Mouse (Mus musculus) embryonic facial prominence, embryonic 12.5 days (tissue): ENCODE data around the gene Zswim3. TPM values are rescaled to one million over a fixed set of nuclear protein-coding genes. Genes with fewer than 3 reads are reported as not detected.
"Not testable (repeated sequence)": the region's sequence is repeated elsewhere in the genome, so short reads cannot be mapped to it uniquely, and the experiment has no call there.

Source experiments
- ATAC-seq: fragments of 200-750 bp; cut with Nextera tagmentation; 2 replicates; pipeline ENCODE4 v1.8.0; 2017; ENCODE audit not compliant: insufficient number of reproducible peaks, insufficient read depth, low FRiP score, low TSS enrichment
- H3K27ac ChIP-seq: fragments of 300-500 bp; sonication (generic); 2 replicates; pipeline ENCODE4 v1.5.1; 2016; ENCODE audit warnings: mild to moderate bottlenecking
- H3K27me3 ChIP-seq: fragments of 300-500 bp; sonication (generic); 2 replicates; pipeline ENCODE4 v1.6.1; 2016; ENCODE audit warnings: mild to moderate bottlenecking, moderate library complexity
- H3K36me3 ChIP-seq: fragments of 300-500 bp; sonication (generic); 2 replicates; pipeline ENCODE4 v1.6.1; 2016; ENCODE audit warnings: mild to moderate bottlenecking
- H3K4me1 ChIP-seq: fragments of 300-500 bp; sonication (generic); 2 replicates; pipeline ENCODE4 v1.6.1; 2016
- H3K4me2 ChIP-seq: fragments of 300-500 bp; sonication (generic); replicated peaks from 2 replicates; pipeline ENCODE4 v1.6.1; 2016; ENCODE audit warnings: mild to moderate bottlenecking, moderate library complexity
- H3K4me3 ChIP-seq: fragments of 300-500 bp; sonication (generic); 2 replicates; pipeline ENCODE4 v1.5.1; 2016; ENCODE audit warnings: mild to moderate bottlenecking
- H3K9ac ChIP-seq: fragments of 300-500 bp; sonication (generic); 2 replicates; pipeline ENCODE4 v1.6.1; 2016; ENCODE audit warnings: mild to moderate bottlenecking, moderate library complexity
- H3K9me3 ChIP-seq: fragments of 300-500 bp; sonication (generic); 2 replicates; pipeline ENCODE4 v1.6.1; 2016; ENCODE audit warnings: mild to moderate bottlenecking, moderate library complexity
- WGBS: fragments of 180-500 bp; shearing (Covaris S2); methylation state at CpG from one replicate; pipeline ENCODE4 v1.1.7; 2016; 5-methylcytosine and 5-hydroxymethylcytosine counted together
- polyA plus RNA-seq: library from polyadenylated mRNA; unstranded; fragments of >200 nt; fragmentation: Nextera tagmentation; extraction: Ambion mirVana; gene quantifications from 2 replicates; pipeline ENCODE4 v1.2.1, GENCODE M21; 2016

Zswim3 gene
- polyA plus RNA-seq, 1 experiment from 2014 or later: 9.5 TPM

DNA sequence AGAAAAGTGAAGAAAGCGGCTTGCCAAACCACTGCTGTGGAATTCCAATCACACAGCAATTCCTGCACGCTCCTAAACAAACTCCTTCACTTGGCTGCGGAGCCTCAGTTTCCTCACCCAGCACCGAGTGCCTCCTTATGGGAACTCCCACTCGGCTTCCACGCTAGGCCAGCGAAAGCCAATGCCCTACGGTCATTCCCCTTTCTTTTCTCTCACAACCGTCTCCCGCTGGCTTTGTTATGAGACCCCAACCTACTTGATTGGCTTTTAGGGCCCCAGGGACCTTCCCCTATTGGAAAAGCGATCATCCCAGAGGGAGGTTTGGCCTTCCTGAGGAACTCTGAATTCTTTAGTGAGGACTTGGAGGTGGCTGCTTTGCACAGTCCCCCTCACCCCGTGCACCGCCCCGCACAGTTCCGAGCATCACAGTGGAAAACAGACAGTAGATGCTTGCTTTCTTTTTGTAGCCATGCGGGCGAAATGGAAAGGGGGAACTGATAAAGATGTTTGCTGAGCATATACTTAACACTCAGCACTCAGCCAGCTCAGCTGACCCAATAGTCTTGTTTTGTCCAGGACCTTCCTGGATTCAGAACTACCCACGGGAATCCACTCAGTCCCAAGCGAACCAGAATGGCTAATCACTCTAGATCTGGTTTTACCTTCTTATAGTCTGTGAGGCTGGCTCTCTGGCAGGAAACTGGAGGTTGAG, 53.1 kb downstream of the Zswim3 start:
- Histone ChIP-seq H3K36me3 (no peaks in the 10 kb centered on the region), H3K27me3 (peaks cover 44% of the 10 kb centered on the region), H3K4me2 (peak overlapping the region; percentile 90), H3K9me3 (no peaks in the 10 kb centered on the region), H3K4me3 (peak overlapping the region; percentile 42), H3K4me1 (peaks cover 34% of the 10 kb centered on the region), H3K9ac (peak overlapping the region; percentile 44), H3K27ac (peak overlapping the region; percentile 74)
- WGBS: 4% methylated on average over 19 of the region's 19 CpGs
- no peak for ATAC-seq

DNA sequence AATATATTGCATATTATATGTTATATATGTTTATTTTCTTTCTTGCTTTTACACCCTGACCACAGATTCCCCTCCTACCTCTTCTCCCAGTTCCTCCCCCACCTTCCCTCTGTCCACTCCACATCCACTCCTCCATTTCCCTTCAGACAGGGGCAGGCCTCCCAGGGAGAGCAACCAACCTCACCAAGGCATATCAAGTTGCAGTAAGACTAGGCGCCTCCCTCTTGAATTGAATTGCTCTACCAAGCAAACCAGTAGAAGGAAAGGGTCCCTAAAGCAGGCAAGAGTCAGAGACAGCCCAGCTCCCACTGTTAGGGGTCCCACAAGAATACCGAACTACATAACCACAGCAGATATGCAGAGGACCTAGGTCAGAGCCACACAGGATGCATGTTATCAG, 54.3 kb downstream of the Zswim3 start:
- no peak for ATAC-seq
- Histone ChIP-seq H3K4me1 (peaks cover 34% of the 10 kb centered on the region), H3K27me3 (peaks cover 40% of the 10 kb centered on the region), H3K4me2 (no peak overlapping the region), H3K36me3 (no peaks in the 10 kb centered on the region), H3K27ac (no peak overlapping the region), H3K9me3 (no peaks in the 10 kb centered on the region), H3K4me3 (no peak overlapping the region), H3K9ac (no peak overlapping the region)
- 38% methylated on average over 2 of the region's 2 CpGs for WGBS

DNA sequence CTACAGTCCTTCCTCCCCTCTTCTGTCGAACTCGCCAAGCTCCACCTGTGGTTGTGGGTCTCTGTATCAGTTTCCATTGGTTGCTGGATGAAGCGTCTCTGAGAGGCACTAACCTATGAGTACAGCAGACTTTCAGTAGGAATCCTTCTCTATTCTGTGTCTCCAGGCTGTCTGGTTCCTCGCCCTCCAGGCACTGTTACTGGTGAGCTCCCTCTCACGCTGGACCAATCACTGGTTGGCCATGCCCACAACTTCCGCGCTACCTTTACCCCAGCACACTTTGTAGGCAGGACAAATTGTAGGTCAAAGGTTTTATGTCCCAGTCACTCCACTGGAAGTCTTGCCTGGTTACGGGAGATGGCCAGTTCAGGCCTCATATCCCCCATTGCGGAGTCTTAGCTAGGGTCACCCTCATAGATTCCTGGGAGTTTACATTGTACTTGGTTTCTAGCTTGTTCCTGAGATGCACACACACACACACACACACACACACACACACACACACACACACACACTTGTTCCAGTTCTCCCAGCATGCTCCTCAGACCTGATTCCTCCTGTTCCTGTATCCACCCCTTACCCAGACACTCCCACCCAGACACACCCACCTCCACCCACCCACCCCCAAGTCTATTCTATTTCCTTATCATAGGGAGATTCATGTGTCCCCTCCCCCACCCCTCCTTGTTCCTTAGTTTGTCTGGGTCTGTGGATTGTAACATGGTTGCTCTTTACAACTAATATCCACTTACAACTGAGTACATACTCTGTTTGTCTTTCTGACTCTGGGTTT, 54.9 kb downstream of the Zswim3 start:
- H3K4me3 ChIP-seq: no peak overlapping the region
- no peak overlapping the region for H3K9ac ChIP-seq
- ATAC-seq: no peak
- no peak overlapping the region for H3K27ac ChIP-seq
- no peaks in the 10 kb centered on the region for H3K36me3 ChIP-seq
- WGBS: 53% methylated on average over 9 of the region's 9 CpGs
- no peaks in the 10 kb centered on the region for H3K9me3 ChIP-seq
- H3K4me1 ChIP-seq: peaks cover 34% of the 10 kb centered on the region
- H3K27me3 ChIP-seq: peaks cover 36% of the 10 kb centered on the region
- H3K4me2 ChIP-seq: no peak overlapping the region

- no peak overlapping the region for H3K4me3 ChIP-seq
- WGBS: 71% methylated on average over 4 of the region's 4 CpGs
- no peaks in the 10 kb centered on the region for H3K36me3 ChIP-seq
- no peaks in the 10 kb centered on the region for H3K9me3 ChIP-seq
- ATAC-seq: no peak
- H3K27ac ChIP-seq: no peak overlapping the region
- H3K4me1 ChIP-seq: peaks cover 34% of the 10 kb centered on the region
- H3K27me3 ChIP-seq: peaks cover 27% of the 10 kb centered on the region
- H3K9ac ChIP-seq: no peak overlapping the region
- no peak overlapping the region for H3K4me2 ChIP-seq
Measured at GRCm38 (mm10) chr2:164861094-164861493, 56.2 kb downstream of the Zswim3 start.

- Histone ChIP-seq H3K27ac (peak overlapping the region; percentile 57), H3K4me3 (no peak overlapping the region)
- 37% methylated on average over 9 of the region's 9 CpGs for WGBS
Measured at GRCm38 (mm10) chr2:164862179-164862861, 57.4 kb downstream of the Zswim3 start.

DNA sequence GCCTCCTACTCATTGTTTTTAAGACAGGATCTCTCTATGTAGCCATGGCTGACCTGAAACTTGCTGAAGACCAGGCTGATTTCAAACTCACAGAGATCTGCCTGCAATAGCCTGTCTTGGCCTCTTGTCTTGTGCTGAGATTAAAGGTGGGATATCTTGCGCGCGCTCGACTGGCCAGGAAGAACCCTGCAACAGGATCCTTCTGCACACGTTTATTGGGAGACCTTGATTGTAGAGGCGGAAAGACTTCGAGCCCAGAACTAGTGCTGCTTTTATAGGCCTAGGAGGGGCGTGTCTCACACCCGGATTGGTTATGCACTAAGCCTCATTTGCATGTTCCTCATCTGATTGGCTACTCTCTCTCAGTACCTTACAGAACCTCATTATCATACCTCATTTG, 58.5 kb downstream of the Zswim3 start:
- not testable (repeated sequence) for ATAC-seq, H3K4me3 ChIP-seq

More at GRCm38 (mm10) chr2:164862179-164862861, 57.4 kb downstream of the Zswim3 start:
- Histone ChIP-seq H3K9ac (no peak overlapping the region), H3K4me2 (no peak overlapping the region), H3K27me3 (peaks cover 15% of the 10 kb centered on the region; the same call in 1 of the 2 replicates), H3K36me3 (no peaks in the 10 kb centered on the region), H3K9me3 (no peaks in the 10 kb centered on the region), H3K4me1 (peaks cover 25% of the 10 kb centered on the region)
- ATAC-seq: 0 out of 2 replicates have a peak, but pooled peaks have one; percentile 38

GRCm38 (mm10) chr2:164864593-164864992, 59.7 kb downstream of the Zswim3 start:
- Histone ChIP-seq H3K9me3 (no peaks in the 10 kb centered on the region), H3K27me3 (peaks cover 3% of the 10 kb centered on the region; the same call in 1 of the 2 replicates), H3K9ac (no peak overlapping the region), H3K4me2 (no peak overlapping the region), H3K4me3 (no peak overlapping the region), H3K4me1 (peaks cover 12% of the 10 kb centered on the region), H3K27ac (no peak overlapping the region), H3K36me3 (no peaks in the 10 kb centered on the region)
- ATAC-seq: no peak
- 72% methylated on average over 4 of the region's 4 CpGs for WGBS

More for the DNA sequence above, 58.5 kb downstream of the Zswim3 start:
- not testable (repeated sequence) for H3K9me3 ChIP-seq, H3K27ac ChIP-seq, H3K4me2 ChIP-seq, H3K9ac ChIP-seq, H3K27me3 ChIP-seq, H3K36me3 ChIP-seq
- WGBS: 93% methylated on average over 9 of the region's 9 CpGs
- peaks cover 18% of the 10 kb centered on the region for H3K4me1 ChIP-seq

DNA sequence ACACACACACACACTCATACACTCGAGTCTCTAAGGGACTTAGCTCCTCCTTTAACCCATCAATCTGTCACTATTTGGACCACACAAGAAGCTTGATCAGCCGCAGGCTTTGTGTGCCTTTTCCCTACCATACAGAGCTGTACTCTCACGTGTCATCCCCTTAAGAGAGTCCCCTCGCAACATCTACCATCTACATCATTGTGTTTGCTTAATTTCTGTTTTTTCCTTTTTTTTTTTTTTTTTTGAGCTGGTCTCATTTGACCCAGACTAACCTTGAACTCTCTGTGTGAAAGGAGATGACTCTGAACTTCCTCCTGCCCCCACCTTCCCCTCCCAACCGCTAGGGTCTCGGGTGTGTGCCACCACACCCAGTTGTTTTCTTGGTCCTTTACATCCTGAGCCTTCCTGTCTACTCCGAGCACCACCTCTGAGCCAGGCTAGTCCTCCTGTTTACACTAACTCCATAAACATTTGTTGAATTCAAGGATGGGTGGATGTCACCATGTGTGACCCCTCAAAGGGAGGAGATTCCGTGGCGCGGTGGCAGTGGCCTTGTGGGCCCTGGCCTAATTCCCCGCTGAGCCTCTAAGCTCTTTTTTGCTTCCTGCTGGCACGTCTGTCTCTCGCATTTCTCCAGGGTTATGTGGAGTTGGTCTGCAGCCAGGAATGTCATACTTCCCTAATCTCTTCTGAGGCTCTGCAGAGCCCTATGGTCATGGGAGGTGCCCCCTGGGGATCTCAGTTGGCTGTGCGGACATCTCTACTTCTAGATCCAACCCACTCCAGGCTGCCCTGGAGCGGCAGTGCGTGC, 62.0 kb downstream of the Zswim3 start:
- no peak for ATAC-seq
- no peaks in the 10 kb centered on the region for H3K9me3 ChIP-seq
- no peaks in the 10 kb centered on the region for H3K27me3 ChIP-seq
- no peak overlapping the region for H3K9ac ChIP-seq
- H3K4me3 ChIP-seq: no peak overlapping the region
- WGBS: 58% methylated on average over 16 of the region's 16 CpGs
- H3K27ac ChIP-seq: no peak overlapping the region
- no peak overlapping the region for H3K4me2 ChIP-seq
- H3K4me1 ChIP-seq: peaks cover 5% of the 10 kb centered on the region; the same call in 1 of the 2 replicates
- H3K36me3 ChIP-seq: no peaks in the 10 kb centered on the region

DNA sequence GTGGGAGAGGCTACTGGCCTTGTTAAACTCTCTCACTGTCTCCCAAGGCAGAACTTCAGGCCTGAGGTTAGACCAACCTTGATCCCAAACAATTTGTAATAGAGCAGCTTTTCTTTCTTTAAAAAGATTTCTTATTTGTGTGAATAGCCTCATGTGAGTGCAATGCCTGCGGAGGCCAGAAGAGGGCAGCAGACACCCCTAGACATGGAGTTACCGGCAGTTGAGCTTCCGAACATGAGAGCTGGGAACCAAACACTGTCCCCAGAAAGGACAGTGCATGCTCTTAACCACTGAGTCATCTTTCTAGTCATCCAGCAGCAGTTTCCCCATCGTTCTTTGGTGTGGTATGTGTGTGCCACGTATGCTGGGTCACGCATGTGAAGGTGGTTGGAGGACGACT, 62.7 kb downstream of the Zswim3 start:
- Histone ChIP-seq H3K36me3 (no peaks in the 10 kb centered on the region), H3K27ac (no peak overlapping the region), H3K4me1 (no peaks in the 10 kb centered on the region), H3K4me3 (no peak overlapping the region), H3K27me3 (no peaks in the 10 kb centered on the region), H3K9me3 (no peaks in the 10 kb centered on the region), H3K9ac (no peak overlapping the region), H3K4me2 (no peak overlapping the region)
- WGBS: 87% methylated on average over 7 of the region's 7 CpGs
- no peak for ATAC-seq

GRCm38 (mm10) chr2:164868491-164868890, 63.6 kb downstream of the Zswim3 start:
- no peak for ATAC-seq
- Histone ChIP-seq H3K27ac (no peak overlapping the region), H3K4me2 (no peak overlapping the region), H3K36me3 (no peaks in the 10 kb centered on the region), H3K27me3 (no peaks in the 10 kb centered on the region), H3K9me3 (no peaks in the 10 kb centered on the region), H3K9ac (no peak overlapping the region), H3K4me3 (no peak overlapping the region), H3K4me1 (no peaks in the 10 kb centered on the region)
- WGBS: 80% methylated on average over 7 of the region's 7 CpGs
